Mouse (Mus musculus) embryo, embryonic 11 days (tissue): ENCODE data around the gene Nhlrc3.

Experiments used
- DNase-seq: peaks from one replicate; pipeline ENCODE4 v3.0.0-alpha.2; 2015

Gene Nhlrc3

GRCm38 (mm10) chr3:53453346-53453745, 9.8 kb downstream of the Nhlrc3 start:
- no peak for DNase-seq

- no peak for DNase-seq
Observed at GRCm38 (mm10) chr3:53452351-53452750, 10.8 kb downstream of the Nhlrc3 start.

GRCm38 (mm10) chr3:53450666-53451065, 12.5 kb downstream of the Nhlrc3 start:
- no peak for DNase-seq

- peak; percentile 86 for DNase-seq
Observed at GRCm38 (mm10) chr3:53448208-53448607, 14.9 kb downstream of the Nhlrc3 start.

GRCm38 (mm10) chr3:53446801-53447200, 16.3 kb downstream of the Nhlrc3 start:
- no peak for DNase-seq

GRCm38 (mm10) chr3:53445540-53445939, 17.6 kb downstream of the Nhlrc3 start:
- peak; percentile 8 for DNase-seq

GRCm38 (mm10) chr3:53436550-53436949, 26.6 kb downstream of the Nhlrc3 start:
- no peak for DNase-seq

GRCm38 (mm10) chr3:53434610-53435009, 28.5 kb downstream of the Nhlrc3 start:
- no peak for DNase-seq

- no peak for DNase-seq
Observed at GRCm38 (mm10) chr3:53423576-53423975, 39.6 kb downstream of the Nhlrc3 start.

- DNase-seq, result no peak
Observed at GRCm38 (mm10) chr3:53422691-53423090, 40.4 kb downstream of the Nhlrc3 start.

GRCm38 (mm10) chr3:53421656-53422055, 41.5 kb downstream of the Nhlrc3 start:
- DNase-seq, result no peak

GRCm38 (mm10) chr3:53417701-53418100, 45.4 kb downstream of the Nhlrc3 start:
- DNase-seq, result no peak

- DNase-seq, result peak; percentile 33
Observed at GRCm38 (mm10) chr3:53416036-53416506, 47.1 kb downstream of the Nhlrc3 start.

GRCm38 (mm10) chr3:53413959-53414358, 49.2 kb downstream of the Nhlrc3 start:
- no peak for DNase-seq

GRCm38 (mm10) chr3:53413465-53413864, 49.7 kb downstream of the Nhlrc3 start:
- DNase-seq, result no peak

GRCm38 (mm10) chr3:53412259-53412658, 50.9 kb downstream of the Nhlrc3 start:
- DNase-seq, result no peak

- DNase-seq, result no peak
Observed at GRCm38 (mm10) chr3:53410031-53410430, 53.1 kb downstream of the Nhlrc3 start.

- DNase-seq, result no peak
Observed at GRCm38 (mm10) chr3:53407145-53407544, 56.0 kb downstream of the Nhlrc3 start.
